Mouse (Mus musculus): ENCODE results near the gene Xirp1.

DNA sequence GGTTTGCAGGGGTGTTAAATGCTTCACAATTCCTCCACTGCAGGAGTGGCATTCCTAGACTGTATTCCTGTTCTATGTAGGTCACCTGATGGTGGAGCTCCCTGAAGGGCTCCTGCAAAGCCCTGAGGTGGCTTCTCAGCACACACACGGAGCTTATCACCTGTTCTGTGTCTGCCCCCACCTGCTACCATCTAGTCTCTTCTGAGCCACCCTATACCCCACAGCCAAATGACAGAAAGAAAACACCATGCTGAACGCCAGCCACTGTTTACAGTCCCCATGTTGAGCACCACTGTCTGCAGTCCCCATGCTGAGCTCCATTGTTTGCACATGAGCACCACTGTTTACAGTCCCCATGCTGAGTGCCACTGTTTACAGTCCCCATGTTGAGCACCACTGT lies 43.6 kb downstream of the Xirp1 start:
- TF ChIP-seq CTCF (IDR thresholded peaks at IDR 0.05) (no peak), POLR2A (IDR thresholded peaks at IDR 0.05; ENCODE audit: insufficient read depth, low read depth, low read length) (no peak), EP300 (IDR thresholded peaks at IDR 0.05; ENCODE audit: insufficient read depth, low read depth, low read length) (no peak)

All from heart, adult 2 months (tissue).